Mouse (Mus musculus) lung, adult 2 months (tissue): ENCODE results near the gene Kcne1. TPM values are rescaled to one million over a fixed set of nuclear protein-coding genes. Genes with fewer than 3 reads are reported as not detected.
A peak's percentile ranks its signal among the peaks of the same experiment; 100 is the strongest.

Experiments used
- DNase-seq: peaks from one replicate; pipeline ENCODE4 v3.0.0; 2022
- H3K4me1 ChIP-seq: fragments of 200-500 bp; 2 replicates; pipeline ENCODE4 v1.6.1; 2011; ENCODE audit warnings: low read length; ENCODE audit not compliant: control insufficient read depth, insufficient read depth
- H3K4me3 ChIP-seq: fragments of 200-500 bp; replicated peaks from 2 replicates; pipeline ENCODE3; 2011; ENCODE audit warnings: low read depth, mild to moderate bottlenecking, control low read depth, low read length; ENCODE audit errors: extremely low read depth
- CTCF ChIP-seq: fragments of 200-500 bp; IDR thresholded peaks from 2 replicates; pipeline ENCODE4 v1.5.1; 2011; ENCODE audit warnings: mild to moderate bottlenecking, low read length, control low read depth; ENCODE audit not compliant: insufficient read depth
- POLR2A ChIP-seq: fragments of 200-500 bp; IDR thresholded peaks from 2 replicates; pipeline ENCODE4 v1.6.1; 2011; ENCODE audit warnings: low read depth, mild to moderate bottlenecking, control low read depth, low read length, borderline replicate concordance; ENCODE audit errors: extremely low read depth
- WGBS: fragments of 180-500 bp; shearing (Covaris S2); methylation state at CpG from one replicate; pipeline ENCODE4 v1.1.7; 2018; 5-methylcytosine and 5-hydroxymethylcytosine counted together
- polyA plus RNA-seq: library from polyadenylated mRNA; depleted of rRNA; stranded (reverse); fragments of >200 nt; gene quantifications from 2 replicates; pipeline ENCODE4 v1.2.3, GENCODE M21; 2012; rRNA removed

Kcne1 gene
- polyA plus RNA-seq: not detected in 2 replicates

DNA sequence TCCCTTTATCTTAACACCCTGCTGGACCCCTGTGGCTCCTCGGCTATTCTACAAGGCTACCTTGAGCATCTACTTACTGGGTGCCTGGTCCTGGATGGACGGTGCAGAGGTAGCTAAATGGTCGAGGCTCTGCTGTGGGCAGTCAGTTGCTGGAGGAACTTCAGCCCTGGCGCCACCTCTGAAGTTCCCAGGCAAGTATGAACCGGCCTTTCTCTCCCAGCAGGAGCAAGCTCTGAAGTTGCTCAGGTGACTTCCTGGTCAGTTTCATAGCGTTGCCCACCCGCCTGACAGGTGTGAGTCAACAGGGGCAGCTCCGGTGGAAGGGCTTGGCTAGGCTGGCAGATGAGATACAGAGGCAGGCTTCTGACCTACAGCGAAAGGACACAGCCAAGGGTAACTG, at the start of gene Kcne1:
TSS of gene Kcne1 (minus strand) at position 240 of the 400 bp plus-strand sequence.
- TF ChIP-seq POLR2A (no peak), CTCF (no peak)
- no peak for DNase-seq
- no peak within 1 kb of the TSS for H3K4me3 ChIP-seq
- WGBS: 52% methylated on average over 9 of the region's 9 CpGs
- H3K4me1 ChIP-seq: no peaks in the 10 kb centered on the region

DNA sequence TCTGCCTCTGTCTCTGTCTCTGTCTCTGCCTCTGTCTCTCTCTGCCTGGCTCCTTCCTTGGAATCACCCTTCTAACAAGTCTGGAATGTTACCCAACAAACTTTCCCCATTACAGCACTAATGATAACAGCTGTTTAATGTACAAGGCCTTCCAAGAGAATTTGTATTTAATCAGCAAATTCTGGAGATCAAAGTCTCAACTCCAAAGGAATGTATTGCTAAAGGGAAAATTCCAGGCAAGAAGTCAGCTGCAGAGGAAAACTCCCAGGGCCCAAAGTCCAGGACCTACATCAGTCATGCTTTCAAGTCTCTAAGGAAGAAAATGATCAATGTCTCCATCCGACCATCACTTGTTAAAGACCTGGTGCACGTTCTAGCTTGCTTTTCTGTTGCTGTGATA, 48.6 kb upstream of the Kcne1 start:
- TF ChIP-seq CTCF: no peak
- no peak for TF ChIP-seq POLR2A
- Histone ChIP-seq H3K4me3 (no peak overlapping the region), H3K4me1 (peaks cover 14% of the 10 kb centered on the region)
- 74% methylated on average over 2 of the region's 2 CpGs for WGBS
- no peak for DNase-seq

DNA sequence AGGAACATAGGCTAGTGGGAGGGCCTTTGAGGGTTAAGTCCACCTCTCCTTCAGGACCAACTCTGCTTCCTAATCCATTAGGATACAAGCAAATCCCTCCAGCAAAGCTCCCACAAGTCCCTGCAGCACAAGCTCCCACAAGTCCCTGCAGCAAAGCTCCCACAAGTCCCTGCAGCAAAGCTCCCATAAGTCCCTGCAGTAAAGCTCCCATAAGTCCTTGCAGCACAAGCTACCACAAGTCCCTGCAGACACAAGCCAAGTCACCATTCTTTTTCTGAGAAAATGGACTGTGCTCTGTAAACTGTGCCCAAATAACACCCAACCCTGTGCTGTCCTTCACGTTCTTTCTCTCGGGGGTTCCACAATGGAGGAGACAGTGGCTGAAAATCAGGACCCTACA, 44.9 kb upstream of the Kcne1 start:
- TF ChIP-seq CTCF: no peak
- TF ChIP-seq POLR2A: no peak
- no peak overlapping the region for H3K4me3 ChIP-seq
- peaks cover 12% of the 10 kb centered on the region for H3K4me1 ChIP-seq
- no peak for DNase-seq
- 88% methylated on average over 2 of the region's 2 CpGs for WGBS

DNA sequence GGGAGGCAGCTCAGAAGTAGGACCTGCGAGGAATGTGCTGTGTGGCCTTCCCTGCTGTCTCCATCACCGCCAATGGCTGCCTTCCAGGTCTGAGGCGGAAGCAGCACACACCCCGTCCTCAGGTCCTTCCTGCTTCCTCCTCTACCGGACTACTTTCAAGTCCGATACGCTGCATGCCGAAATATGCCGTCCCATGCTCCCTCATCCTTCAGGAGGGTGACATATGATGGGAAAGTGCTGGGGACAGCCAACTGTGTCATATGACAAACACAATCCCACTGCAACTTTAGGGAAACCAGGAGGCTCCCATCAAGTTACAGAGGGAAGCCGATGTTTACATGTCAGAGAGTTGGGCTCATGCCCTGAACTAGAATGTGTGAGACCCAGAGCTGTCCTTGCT, 43.8 kb upstream of the Kcne1 start:
- Histone ChIP-seq H3K4me3 (peak overlapping the region; percentile 39), H3K4me1 (peaks cover 18% of the 10 kb centered on the region)
- 22% methylated on average over 10 of the region's 10 CpGs for WGBS
- TF ChIP-seq CTCF (no peak), POLR2A (peak; percentile 38; the same call in 1 of the 2 replicates)
- DNase-seq: peak; percentile 22

DNA sequence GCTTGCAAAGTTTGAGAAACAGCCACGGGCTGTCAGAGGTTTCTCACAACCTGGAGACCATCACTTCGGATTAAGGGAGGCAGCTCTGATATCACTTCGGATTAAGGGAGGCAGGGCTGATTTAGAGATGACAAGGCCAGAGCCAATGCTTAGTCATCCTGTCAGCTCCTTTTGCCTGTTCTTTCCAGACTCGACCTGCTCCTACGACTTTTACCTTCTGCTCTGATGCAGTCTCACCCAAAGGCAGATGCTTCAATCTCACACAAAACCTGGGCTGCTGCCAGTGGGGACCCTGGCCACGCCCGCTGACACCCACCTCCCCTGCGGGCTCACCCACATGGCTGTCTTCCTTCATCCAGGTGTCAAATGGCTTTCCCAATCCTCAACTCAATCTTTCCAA, 42.9 kb upstream of the Kcne1 start:
- WGBS: 70% methylated on average over 8 of the region's 8 CpGs
- no peak for TF ChIP-seq POLR2A
- no peak for TF ChIP-seq CTCF
- Histone ChIP-seq H3K4me3 (no peak overlapping the region), H3K4me1 (peaks cover 23% of the 10 kb centered on the region)
- DNase-seq: no peak

DNA sequence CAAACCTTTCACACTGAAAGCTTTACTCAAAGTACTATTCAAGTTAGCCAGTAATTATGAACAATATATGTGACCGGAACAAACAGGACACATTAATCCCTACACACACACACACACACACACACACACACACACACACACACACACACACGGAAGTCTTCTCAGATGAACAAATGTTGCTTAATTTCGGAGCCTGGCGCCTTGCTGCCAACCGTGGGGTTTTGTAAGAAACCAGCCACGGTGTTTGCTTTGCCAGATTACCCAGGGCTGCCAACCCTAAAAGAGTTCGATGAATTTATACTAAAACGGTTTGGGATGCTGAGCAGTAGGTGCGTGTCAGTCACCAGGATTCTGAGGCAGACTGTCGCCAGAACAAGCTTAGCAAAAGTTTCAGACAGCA, 41.9 kb upstream of the Kcne1 start:
- TF ChIP-seq POLR2A (no peak), CTCF (no peak)
- no peak overlapping the region for H3K4me3 ChIP-seq
- WGBS: 69% methylated on average over 10 of the region's 10 CpGs
- no peak for DNase-seq
- H3K4me1 ChIP-seq: peaks cover 26% of the 10 kb centered on the region

DNA sequence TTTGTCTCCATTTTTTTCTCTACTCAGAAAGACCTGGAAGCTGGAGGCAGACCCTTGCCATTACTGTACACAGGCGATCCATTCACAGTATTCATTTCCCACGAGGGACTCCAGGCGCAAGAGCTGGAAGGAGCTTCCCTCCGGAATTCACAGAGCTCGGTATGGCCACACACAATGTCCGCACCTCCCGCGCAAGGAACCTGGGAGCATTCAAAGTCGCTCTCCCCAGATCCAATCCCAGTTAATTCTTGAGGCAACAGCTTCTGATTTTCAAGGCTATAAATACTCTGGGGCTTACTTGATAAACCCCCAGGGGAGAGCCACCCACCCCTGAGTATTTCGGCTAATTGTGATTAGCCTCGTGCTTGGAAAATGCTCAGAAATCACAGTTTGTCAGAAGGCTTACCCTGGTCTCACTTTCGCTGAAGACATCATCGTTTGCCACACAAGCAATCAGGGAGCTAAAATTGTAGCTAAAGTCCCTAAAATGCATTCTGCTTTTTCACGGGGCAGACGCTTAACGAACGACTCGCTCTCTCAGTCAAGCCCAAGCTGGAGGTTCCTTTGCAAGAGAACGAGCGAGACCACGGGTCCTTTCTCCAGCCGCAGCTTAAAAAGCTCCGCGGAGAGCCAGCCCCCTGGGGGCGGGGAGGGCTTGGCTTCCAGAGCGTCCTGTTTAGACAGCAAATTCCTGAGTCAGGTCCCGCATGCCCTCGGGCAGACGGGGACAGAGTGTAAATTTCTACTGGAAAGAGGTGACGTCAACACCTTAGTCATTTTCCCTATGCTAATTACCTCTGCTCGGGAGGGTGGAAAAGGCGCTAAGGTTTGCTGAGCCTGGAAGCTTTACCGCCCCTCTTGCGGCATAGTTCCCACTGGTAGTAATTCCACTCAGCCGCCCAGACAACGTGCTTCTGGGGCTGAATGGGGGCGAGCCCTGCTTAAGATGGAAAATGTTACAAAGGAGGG, 40.5 kb upstream of the Kcne1 start:
- DNase-seq: peak; percentile 90
- peak; percentile 94 for TF ChIP-seq POLR2A
- TF ChIP-seq CTCF: no peak
- H3K4me3 ChIP-seq: peak overlapping the region; percentile 65
- H3K4me1 ChIP-seq: peaks cover 26% of the 10 kb centered on the region
- 2% methylated on average over 37 of the region's 37 CpGs for WGBS

DNA sequence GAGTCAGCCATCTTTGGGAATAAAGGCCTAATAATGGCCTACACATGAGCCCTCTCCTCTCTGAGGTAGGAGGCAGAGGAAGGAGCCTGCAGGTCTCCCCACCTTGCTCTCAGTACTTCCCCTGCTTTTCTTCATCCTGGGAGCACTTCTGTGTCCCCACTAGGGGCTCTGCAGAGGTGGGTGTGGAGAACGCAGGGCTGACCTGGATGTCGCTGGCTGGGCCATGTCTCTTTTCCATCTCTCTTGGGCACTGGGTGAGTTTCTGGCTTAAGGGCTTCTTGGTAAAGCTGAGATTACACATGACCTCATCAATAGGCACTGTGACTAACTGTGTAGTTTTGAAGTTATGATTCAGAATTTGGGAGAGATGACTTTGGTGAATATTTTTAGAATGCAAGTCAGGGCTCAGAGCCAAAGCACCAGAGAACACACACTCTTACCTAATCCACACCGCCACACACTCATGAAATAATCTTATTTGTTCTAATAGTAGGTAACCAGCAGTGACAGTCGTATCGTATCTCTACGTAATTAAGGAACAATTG, 39.4 kb upstream of the Kcne1 start:
- DNase-seq: peak; percentile 33
- peaks cover 26% of the 10 kb centered on the region for H3K4me1 ChIP-seq
- 24% methylated on average over 6 of the region's 6 CpGs for WGBS
- TF ChIP-seq POLR2A (no peak), CTCF (no peak)
- peak overlapping the region; percentile 30 for H3K4me3 ChIP-seq

DNA sequence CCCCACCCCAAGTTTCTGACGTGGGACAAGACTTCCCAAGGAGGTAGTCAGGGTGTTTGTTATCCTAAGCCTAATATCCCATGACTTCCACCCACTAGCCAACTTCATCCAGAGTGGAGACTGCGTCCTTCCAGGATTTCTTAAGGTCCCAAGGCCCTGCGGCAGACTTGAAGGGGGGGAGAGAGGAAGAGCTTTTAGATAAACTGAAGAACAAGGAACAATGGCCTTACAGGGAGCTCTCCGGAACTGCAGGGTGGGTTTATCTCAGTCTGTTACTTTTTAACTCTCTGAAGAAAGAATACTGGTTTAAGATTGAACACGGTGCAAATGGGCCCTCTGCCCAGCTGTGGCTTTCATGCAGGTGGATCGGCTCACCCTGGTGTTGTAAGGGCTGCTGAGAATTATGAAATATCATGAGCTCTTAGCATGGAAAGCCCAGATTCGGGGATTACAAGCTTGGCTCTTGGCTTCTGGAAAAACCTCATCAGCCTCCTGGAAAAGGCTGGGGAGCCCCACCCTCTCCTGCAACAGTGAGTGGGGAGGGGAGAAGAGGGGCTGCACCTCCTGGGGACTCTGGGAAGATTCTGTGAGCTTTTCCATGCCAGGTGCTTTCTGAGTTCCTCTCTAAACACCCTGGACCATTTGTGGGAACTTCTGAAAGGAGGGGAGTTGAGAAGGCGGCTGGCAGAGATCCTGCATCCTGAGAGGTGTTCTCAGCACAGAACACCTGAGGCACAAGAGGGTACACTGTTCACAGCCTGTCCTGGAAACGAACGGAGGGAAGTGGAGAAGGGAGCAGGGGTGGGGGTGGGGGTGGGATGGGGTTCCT, 38.7 kb upstream of the Kcne1 start:
- DNase-seq: peak; percentile 49
- H3K4me3 ChIP-seq: no peak overlapping the region
- WGBS: 30% methylated on average over 10 of the region's 10 CpGs
- peaks cover 20% of the 10 kb centered on the region for H3K4me1 ChIP-seq
- TF ChIP-seq POLR2A (no peak), CTCF (no peak)
